Comparison of ENCODE assay signal across 8 mouse cellular contexts in the genomic region with DNA sequence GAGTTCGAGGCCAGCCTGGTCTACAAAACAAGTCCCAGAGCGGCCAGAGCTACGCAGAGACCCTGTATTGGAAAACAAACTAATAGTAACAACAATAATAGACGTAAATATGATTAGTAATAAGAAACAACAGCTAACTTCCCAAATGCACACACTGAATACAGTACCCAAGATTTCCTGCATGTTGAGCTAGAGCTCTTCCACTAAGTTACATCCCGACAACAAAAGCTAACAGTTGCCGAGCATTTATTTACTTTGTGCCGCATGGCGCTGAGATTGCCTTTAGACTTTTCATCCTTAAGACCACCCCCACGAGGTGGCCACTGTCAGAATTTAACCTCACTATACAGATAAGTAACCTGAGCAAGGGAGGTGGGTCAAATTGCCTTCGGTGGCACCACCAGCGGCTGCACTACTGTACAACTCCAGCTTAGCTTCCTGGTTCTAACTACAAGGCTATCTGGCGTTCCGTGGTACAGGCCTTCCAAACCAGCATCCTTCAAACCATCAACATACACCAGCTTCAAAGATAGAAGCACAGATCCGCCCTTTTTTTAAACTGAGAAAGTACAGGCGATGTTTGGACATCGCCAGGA. TPM values are rescaled to one million over a fixed set of nuclear protein-coding genes. Genes with fewer than 3 reads are reported as not detected.
DNase-seq lines count a peak whose midpoint lies in the region; ATAC-seq and TF ChIP-seq lines count a peak whose summit lies in the region.

No protein-coding gene starts in this region.

- peak overlapping the region; percentile 84 for H3K9ac ChIP-seq in embryonic facial prominence, embryonic 11.5 days (replicated peaks; ENCODE audit: low read length)
- H3K9ac ChIP-seq in hindbrain, embryonic 14.5 days = peak overlapping the region; percentile 77
- H3K9ac ChIP-seq in midbrain, embryonic 12.5 days (replicated peaks) = peak overlapping the region; percentile 95

- peak overlapping the region; percentile 61 for H3K4me3 ChIP-seq in kidney, adult 2 months (ENCODE audit: insufficient read depth, low read depth, low read length)
- H3K4me3 ChIP-seq in embryonic facial prominence, embryonic 11.5 days (ENCODE audit: low read depth, low read length) = peak overlapping the region; percentile 77
- peak overlapping the region; percentile 83 for H3K4me3 ChIP-seq in hindbrain, embryonic 14.5 days (replicated peaks; ENCODE audit: low read length)
- H3K4me3 ChIP-seq in midbrain, embryonic 12.5 days = peak overlapping the region; percentile 91

- H3K27me3 ChIP-seq in kidney, adult 2 months (replicated peaks; ENCODE audit: control insufficient read depth, insufficient read depth, low read length) = no peaks in the 10 kb centered on the region
- no peaks in the 10 kb centered on the region for H3K27me3 ChIP-seq in embryonic facial prominence, embryonic 11.5 days (ENCODE audit: control insufficient read depth, insufficient read depth, low read length)
- no peaks in the 10 kb centered on the region for H3K27me3 ChIP-seq in hindbrain, embryonic 14.5 days (ENCODE audit: control insufficient read depth, insufficient read depth, low read length)
- no peaks in the 10 kb centered on the region; the same call in none of the 2 replicates for H3K27me3 ChIP-seq in midbrain, embryonic 12.5 days

- H3K27ac ChIP-seq in kidney, adult 2 months (ENCODE audit: insufficient read depth, low read depth, low read length) = peak overlapping the region; percentile 91
- no peak overlapping the region for H3K27ac ChIP-seq in embryonic facial prominence, embryonic 11.5 days (replicated peaks; ENCODE audit: low read depth, low read length)
- H3K27ac ChIP-seq in hindbrain, embryonic 14.5 days = peak overlapping the region; percentile 51; the same call in 1 of the 2 replicates
- peak overlapping the region; percentile 96 for H3K27ac ChIP-seq in midbrain, embryonic 12.5 days (replicated peaks)

- 40% methylated on average over 16 of the region's 16 CpGs for WGBS in kidney, adult 2 months
- 41% methylated on average over 16 of the region's 16 CpGs for WGBS in embryonic facial prominence, embryonic 11.5 days
- 25% methylated on average over 16 of the region's 16 CpGs for WGBS in hindbrain, embryonic 14.5 days
- 37% methylated on average over 16 of the region's 16 CpGs for WGBS in midbrain, embryonic 12.5 days

- TF ChIP-seq CTCF in kidney, adult 2 months (conservative IDR thresholded peaks at IDR 0.05; ENCODE audit: insufficient read depth, insufficient read length, low read depth, low read length) = no peak

- peaks cover 22% of the 10 kb centered on the region for H3K4me1 ChIP-seq in kidney, adult 2 months (ENCODE audit: control insufficient read depth, insufficient read depth, low read length)
- peaks cover 8% of the 10 kb centered on the region; the same call in 1 of the 2 replicates for H3K4me1 ChIP-seq in embryonic facial prominence, embryonic 11.5 days (ENCODE audit: control insufficient read depth, insufficient read depth, low read length)
- H3K4me1 ChIP-seq in hindbrain, embryonic 14.5 days (replicated peaks; ENCODE audit: control insufficient read depth, insufficient read depth, low read length) = peaks cover 37% of the 10 kb centered on the region
- peaks cover 54% of the 10 kb centered on the region for H3K4me1 ChIP-seq in midbrain, embryonic 12.5 days

- TF ChIP-seq POLR2A in kidney, adult 2 months (IDR thresholded peaks at IDR 0.05; ENCODE audit: low read depth, low read length) = no peak

- no peaks in the 10 kb centered on the region for H3K36me3 ChIP-seq in kidney, adult 2 months (ENCODE audit: control insufficient read depth, insufficient read depth, low read length)
- H3K36me3 ChIP-seq in embryonic facial prominence, embryonic 11.5 days (replicated peaks; ENCODE audit: control insufficient read depth, insufficient read depth, low read depth, low read length) = no peaks in the 10 kb centered on the region
- no peaks in the 10 kb centered on the region for H3K36me3 ChIP-seq in hindbrain, embryonic 14.5 days (replicated peaks; ENCODE audit: control insufficient read depth, insufficient read depth)
- H3K36me3 ChIP-seq in midbrain, embryonic 12.5 days = no peaks in the 10 kb centered on the region

- no peak for ATAC-seq in embryonic facial prominence, embryonic 11.5 days (replicated peaks; ENCODE audit: insufficient number of reproducible peaks, low FRiP score, low TSS enrichment, low read depth)
- ATAC-seq in hindbrain, embryonic 14.5 days (ENCODE audit: low FRiP score) = no peak
- ATAC-seq in midbrain, embryonic 12.5 days (ENCODE audit: low FRiP score, low read depth) = no peak
- no peak for ATAC-seq in megakaryocyte-erythroid progenitor cell, adult 5-6 weeks (replicated peaks; ENCODE audit: low FRiP score, low TSS enrichment, poor library complexity, severe bottlenecking)

- no peaks in the 10 kb centered on the region for H3K9me3 ChIP-seq in embryonic facial prominence, embryonic 11.5 days (replicated peaks; ENCODE audit: control insufficient read depth, low read length)
- H3K9me3 ChIP-seq in hindbrain, embryonic 14.5 days (ENCODE audit: control insufficient read depth, low read length) = no peaks in the 10 kb centered on the region
- H3K9me3 ChIP-seq in midbrain, embryonic 12.5 days = no peaks in the 10 kb centered on the region

- DNase-seq in kidney, adult 2 months = no peak
- no peak for DNase-seq in kidney, postnatal 14 days
- DNase-seq in embryonic facial prominence, embryonic 11.5 days (ENCODE audit: low spot score) = no peak
- no peak for DNase-seq in hindbrain, embryonic 14.5 days (ENCODE audit: low spot score)
- no peak for DNase-seq in layer of hippocampus, adult 8-10 months (ENCODE audit: low spot score in 2 of 2)
- no peak for DNase-seq in cerebellum, postnatal 36 days

- peak overlapping the region; percentile 98 for H3K4me2 ChIP-seq in embryonic facial prominence, embryonic 11.5 days (ENCODE audit: low read depth, low read length)
- H3K4me2 ChIP-seq in hindbrain, embryonic 14.5 days (replicated peaks) = peak overlapping the region; percentile 98
- H3K4me2 ChIP-seq in midbrain, embryonic 12.5 days (replicated peaks) = peak overlapping the region; percentile 88

RNA-seq across cellular contexts. Expression of a gene that starts 2.1 kb away (rescaled TPM):
- 46.7 and 51.2 TPM in 2 replicates for polyA plus RNA-seq in kidney, adult 2 months (2012; rRNA removed)
- polyA plus RNA-seq in embryonic facial prominence, embryonic 11.5 days (2014; fragmentation: Nextera tagmentation; extraction: Ambion mirVana) = 5.7 and 6.4 TPM in 2 replicates
- polyA plus RNA-seq in hindbrain, embryonic 14.5 days (2014; fragmentation: Nextera tagmentation; extraction: Ambion mirVana) = 5.8 and 6.0 TPM in 2 replicates
- 31.0 and 33.6 TPM in 2 replicates for polyA plus RNA-seq in midbrain, embryonic 12.5 days (2016; fragmentation: Nextera tagmentation; extraction: Ambion mirVana)
- 0.33 and 3.8 TPM in 2 replicates for total RNA-seq in megakaryocyte-erythroid progenitor cell, adult 5-6 weeks (2014; fragmentation: Nextera tagmentation)
- 0.69 TPM in 1 of 2 replicates, not detected in the other for total RNA-seq in megakaryocyte-erythroid progenitor cell, adult 5-6 weeks (2017)
- 10 to 100 TPM in 1 of 4 experiments, 1 to 10 TPM in 3; 9.3 to 13.7 (median 9.4) TPM for total RNA-seq in layer of hippocampus, adult 8-10 months (2022)

RNA-seq across cellular contexts. Expression of a gene that starts 58.7 kb away (rescaled TPM):
- polyA plus RNA-seq in kidney, adult 2 months (2012; rRNA removed) = 5.4 and 5.6 TPM in 2 replicates
- 1.5 and 2.8 TPM in 2 replicates for polyA plus RNA-seq in embryonic facial prominence, embryonic 11.5 days (2014; fragmentation: Nextera tagmentation; extraction: Ambion mirVana)
- polyA plus RNA-seq in hindbrain, embryonic 14.5 days (2014; fragmentation: Nextera tagmentation; extraction: Ambion mirVana) = 20.3 TPM in 2 replicates
- polyA plus RNA-seq in midbrain, embryonic 12.5 days (2016; fragmentation: Nextera tagmentation; extraction: Ambion mirVana) = 3.8 and 3.9 TPM in 2 replicates
- not detected in 2 replicates for total RNA-seq in megakaryocyte-erythroid progenitor cell, adult 5-6 weeks (2014; fragmentation: Nextera tagmentation)
- total RNA-seq in megakaryocyte-erythroid progenitor cell, adult 5-6 weeks (2017) = not detected in 2 replicates
- total RNA-seq in layer of hippocampus, adult 8-10 months (2022) = 1 to 10 TPM; 2.0 to 3.3 (median 2.5) TPM
